Mouse (Mus musculus): ENCODE data around the gene Mdh1b. TPM values are rescaled to one million over a fixed set of nuclear protein-coding genes. Genes with fewer than 3 reads are reported as not detected.

Gene Mdh1b
- polyA plus RNA-seq, 1 experiment from 2014 or later = 1.7 TPM

- Histone ChIP-seq H3K36me3 (ENCODE audit: insufficient read depth, low read length) (no peaks in the 10 kb centered on the region), H3K4me1 (ENCODE audit: insufficient read depth, low read depth, low read length) (no peaks in the 10 kb centered on the region), H3K4me2 (replicated peaks; ENCODE audit: low read depth, low read length) (no peak overlapping the region), H3K4me3 (ENCODE audit: low read depth, low read length) (no peak overlapping the region), H3K27me3 (replicated peaks; ENCODE audit: insufficient read depth, low read length) (no peaks in the 10 kb centered on the region), H3K9me3 (ENCODE audit: low read length) (no peaks in the 10 kb centered on the region), H3K27ac (ENCODE audit: low read length) (no peak overlapping the region), H3K9ac (replicated peaks; ENCODE audit: low read depth) (no peak overlapping the region)
- 81% methylated on average over 7 of the region's 7 CpGs for WGBS
- DNase-seq (ENCODE audit: low spot score) = no peak
- no peak for TF ChIP-seq EP300 (IDR thresholded peaks at IDR 0.05)
- ATAC-seq = no peak
These were observed 34.3 kb upstream of the Mdh1b start for GRCm38 (mm10) chr1:63764395-63764794.

GRCm38 (mm10) chr1:63763881-63764386 is 33.8 kb upstream of the Mdh1b start:
- no peak for TF ChIP-seq CTCF (IDR thresholded peaks at IDR 0.05)
- no peak for TF ChIP-seq EP300 (IDR thresholded peaks at IDR 0.05)
- H3K4me1 ChIP-seq (ENCODE audit: insufficient read depth, low read depth, low read length) = no peaks in the 10 kb centered on the region
- ATAC-seq (no peak), DNase-seq (ENCODE audit: low spot score) (no peak)
- H3K36me3 ChIP-seq (ENCODE audit: insufficient read depth, low read length) = no peaks in the 10 kb centered on the region
- no peak overlapping the region for H3K4me3 ChIP-seq (ENCODE audit: low read depth, low read length)
- H3K4me2 ChIP-seq (replicated peaks; ENCODE audit: low read depth, low read length) = no peak overlapping the region
- no peaks in the 10 kb centered on the region for H3K9me3 ChIP-seq (ENCODE audit: low read length)
- no peak overlapping the region for H3K27ac ChIP-seq (ENCODE audit: low read length)
- 39% methylated on average over 7 of the region's 7 CpGs for WGBS
- H3K9ac ChIP-seq (replicated peaks; ENCODE audit: low read depth) = no peak overlapping the region
- H3K27me3 ChIP-seq (replicated peaks; ENCODE audit: insufficient read depth, low read length) = no peaks in the 10 kb centered on the region

GRCm38 (mm10) chr1:63763212-63763694 is 33.1 kb upstream of the Mdh1b start:
- TF ChIP-seq EP300 (IDR thresholded peaks at IDR 0.05) (no peak), CTCF (IDR thresholded peaks at IDR 0.05) (peak; percentile 61)
- no peak overlapping the region for H3K27ac ChIP-seq (ENCODE audit: low read length)

GRCm38 (mm10) chr1:63756005-63756404 is 25.9 kb upstream of the Mdh1b start:
- peaks cover 14% of the 10 kb centered on the region; the same call in 1 of the 2 replicates for H3K36me3 ChIP-seq (ENCODE audit: insufficient read depth, low read length)
- ATAC-seq (no peak), DNase-seq (ENCODE audit: low spot score) (no peak)
- no peak overlapping the region for H3K4me3 ChIP-seq (ENCODE audit: low read depth, low read length)
- no peak for TF ChIP-seq EP300 (IDR thresholded peaks at IDR 0.05)
- TF ChIP-seq CTCF (IDR thresholded peaks at IDR 0.05) = no peak
- no peak overlapping the region for H3K27ac ChIP-seq (ENCODE audit: low read length)
- WGBS = 62% methylated on average over 2 of the region's 2 CpGs
- H3K27me3 ChIP-seq (replicated peaks; ENCODE audit: insufficient read depth, low read length) = no peaks in the 10 kb centered on the region
- no peak overlapping the region for H3K9ac ChIP-seq (replicated peaks; ENCODE audit: low read depth)
- H3K9me3 ChIP-seq (ENCODE audit: low read length) = no peaks in the 10 kb centered on the region
- no peak overlapping the region for H3K4me2 ChIP-seq (replicated peaks; ENCODE audit: low read depth, low read length)
- H3K4me1 ChIP-seq (ENCODE audit: insufficient read depth, low read depth, low read length) = no peaks in the 10 kb centered on the region

More at GRCm38 (mm10) chr1:63763212-63763694, 33.1 kb upstream of the Mdh1b start:
- peak; percentile 48 for DNase-seq (ENCODE audit: low spot score)
- peak; percentile 59 for ATAC-seq
- no peaks in the 10 kb centered on the region for H3K27me3 ChIP-seq (replicated peaks; ENCODE audit: insufficient read depth, low read length)
- no peaks in the 10 kb centered on the region for H3K4me1 ChIP-seq (ENCODE audit: insufficient read depth, low read depth, low read length)
- 12% methylated on average over 3 of the region's 3 CpGs for WGBS
- no peak overlapping the region for H3K4me3 ChIP-seq (ENCODE audit: low read depth, low read length)
- no peaks in the 10 kb centered on the region for H3K36me3 ChIP-seq (ENCODE audit: insufficient read depth, low read length)
- H3K4me2 ChIP-seq (replicated peaks; ENCODE audit: low read depth, low read length) = no peak overlapping the region
- H3K9me3 ChIP-seq (ENCODE audit: low read length) = no peaks in the 10 kb centered on the region
- no peak overlapping the region for H3K9ac ChIP-seq (replicated peaks; ENCODE audit: low read depth)

DNA sequence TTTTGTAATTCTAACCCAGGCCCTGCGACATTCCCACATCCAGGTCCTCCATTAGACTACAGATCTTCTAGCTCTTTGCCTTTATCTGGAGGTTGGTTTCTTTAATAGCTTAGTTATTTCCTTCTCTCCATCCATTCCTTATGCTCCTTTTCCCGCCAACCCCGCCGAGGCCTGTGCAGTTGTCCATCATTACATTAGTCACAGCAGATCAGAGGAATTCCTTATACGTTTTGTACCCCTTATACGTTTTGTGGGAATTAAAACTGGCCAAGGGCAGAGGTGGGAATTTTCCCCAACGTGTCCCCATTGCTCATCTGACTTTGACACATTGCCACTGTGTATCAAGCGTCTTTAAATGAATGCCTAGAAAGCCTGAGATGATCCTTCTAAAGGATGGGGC is 322 bp downstream of the Mdh1b start:
- Histone ChIP-seq H3K9me3 (ENCODE audit: low read length) (no peaks in the 10 kb centered on the region), H3K36me3 (ENCODE audit: insufficient read depth, low read length) (no peaks in the 10 kb centered on the region), H3K4me1 (ENCODE audit: insufficient read depth, low read depth, low read length) (peaks cover 3% of the 10 kb centered on the region; the same call in 1 of the 2 replicates), H3K4me2 (replicated peaks; ENCODE audit: low read depth, low read length) (peak overlapping the region; percentile 65), H3K9ac (replicated peaks; ENCODE audit: low read depth) (no peak overlapping the region), H3K27ac (ENCODE audit: low read length) (no peak overlapping the region), H3K27me3 (replicated peaks; ENCODE audit: insufficient read depth, low read length) (no peaks in the 10 kb centered on the region), H3K4me3 (ENCODE audit: low read depth, low read length) (peak overlapping the region; percentile 61)
- TF ChIP-seq CTCF (IDR thresholded peaks at IDR 0.05) (no peak), EP300 (IDR thresholded peaks at IDR 0.05) (no peak)
- ATAC-seq = no peak
- 48% methylated on average over 8 of the region's 8 CpGs for WGBS
- DNase-seq (ENCODE audit: low spot score) = no peak

DNA sequence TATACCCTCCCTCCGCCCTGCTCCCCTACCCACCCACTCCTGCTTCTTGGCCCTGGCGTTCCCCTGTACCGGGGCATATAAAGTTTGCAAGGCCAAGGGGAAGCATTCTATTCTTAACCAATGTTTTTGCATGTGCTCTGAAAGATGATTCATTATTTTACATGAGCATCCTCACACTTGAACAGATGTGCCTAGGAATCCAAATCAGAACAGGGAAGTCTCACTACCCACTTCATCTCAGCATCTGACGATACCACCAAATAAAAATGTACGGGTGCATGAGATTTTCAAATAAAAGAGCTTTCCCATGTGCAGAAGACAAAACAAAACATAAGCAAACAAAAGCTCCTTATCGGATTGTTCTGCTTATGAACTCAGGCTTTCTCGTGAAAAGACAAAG is 10.0 kb downstream of the Mdh1b start:
- ATAC-seq (no peak), DNase-seq (ENCODE audit: low spot score) (no peak)
- Histone ChIP-seq H3K9me3 (ENCODE audit: low read length) (no peaks in the 10 kb centered on the region), H3K4me2 (replicated peaks; ENCODE audit: low read depth, low read length) (no peak overlapping the region), H3K36me3 (ENCODE audit: insufficient read depth, low read length) (no peaks in the 10 kb centered on the region), H3K4me1 (ENCODE audit: insufficient read depth, low read depth, low read length) (no peaks in the 10 kb centered on the region), H3K9ac (replicated peaks; ENCODE audit: low read depth) (no peak overlapping the region), H3K27me3 (replicated peaks; ENCODE audit: insufficient read depth, low read length) (no peaks in the 10 kb centered on the region), H3K27ac (ENCODE audit: low read length) (no peak overlapping the region), H3K4me3 (ENCODE audit: low read depth, low read length) (no peak overlapping the region)
- TF ChIP-seq EP300 (IDR thresholded peaks at IDR 0.05) = no peak
- TF ChIP-seq CTCF (IDR thresholded peaks at IDR 0.05) = no peak
- 77% methylated on average over 7 of the region's 7 CpGs for WGBS

GRCm38 (mm10) chr1:63708876-63709275 is 21.2 kb downstream of the Mdh1b start:
- Histone ChIP-seq H3K36me3 (ENCODE audit: insufficient read depth, low read length) (no peaks in the 10 kb centered on the region), H3K9ac (replicated peaks; ENCODE audit: low read depth) (no peak overlapping the region), H3K9me3 (ENCODE audit: low read length) (no peaks in the 10 kb centered on the region), H3K4me3 (ENCODE audit: low read depth, low read length) (no peak overlapping the region), H3K27ac (ENCODE audit: low read length) (no peak overlapping the region), H3K4me2 (replicated peaks; ENCODE audit: low read depth, low read length) (no peak overlapping the region), H3K27me3 (replicated peaks; ENCODE audit: insufficient read depth, low read length) (no peaks in the 10 kb centered on the region), H3K4me1 (ENCODE audit: insufficient read depth, low read depth, low read length) (no peaks in the 10 kb centered on the region)
- ATAC-seq (no peak), DNase-seq (ENCODE audit: low spot score) (no peak)
- TF ChIP-seq CTCF (IDR thresholded peaks at IDR 0.05) = no peak
- TF ChIP-seq EP300 (IDR thresholded peaks at IDR 0.05) = no peak
- WGBS = 67% methylated on average over 3 of the region's 3 CpGs
